Mouse (Mus musculus) C2C12 (cell line): ENCODE data around the gene Dcpp1.

Source experiments
- CEBPB ChIP-seq: IDR thresholded peaks from one replicate; pipeline ENCODE4 v1.6.1; 2011; ENCODE audit warnings: low read depth, mild to moderate bottlenecking, control low read depth, moderate library complexity
- CTCF ChIP-seq: IDR thresholded peaks from one replicate; pipeline ENCODE4 v1.5.1; 2011; ENCODE audit not compliant: control insufficient read depth, insufficient read depth, insufficient read length
- MYOG ChIP-seq: IDR thresholded peaks from one replicate; pipeline ENCODE4 v1.6.1; 2011; ENCODE audit not compliant: control insufficient read depth, insufficient read length; ENCODE audit errors: extremely low read depth
- USF1 ChIP-seq: IDR thresholded peaks from one replicate; pipeline ENCODE4 v1.6.1; 2011; ENCODE audit warnings: low read depth, mild to moderate bottlenecking, control low read depth, moderate library complexity

DNA sequence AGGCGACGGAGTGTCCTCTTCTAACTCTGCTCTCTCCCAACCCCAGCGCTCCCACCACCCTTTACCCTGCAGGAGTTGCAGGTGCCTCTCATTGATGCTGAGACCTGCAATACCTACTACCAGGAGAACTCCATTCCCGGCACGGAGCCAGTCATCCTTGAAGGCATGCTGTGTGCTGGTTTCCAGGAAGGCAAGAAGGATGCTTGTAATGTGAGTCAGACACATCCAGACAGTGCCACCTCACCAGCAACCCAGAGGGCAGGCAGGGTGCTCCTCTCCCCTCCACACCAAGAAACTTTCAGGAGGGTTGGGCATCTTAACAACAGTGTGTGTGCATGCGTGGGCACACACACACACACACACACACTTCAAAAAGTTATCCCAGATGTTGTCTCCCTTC, 23.5 kb upstream of the Dcpp1 start:
- no peak for TF ChIP-seq CTCF
- TF ChIP-seq CEBPB, result no peak
- TF ChIP-seq MYOG, result no peak
- TF ChIP-seq USF1, result no peak
